Mouse (Mus musculus) heart, adult 9 months (tissue): ENCODE data around the gene Setmar.
"Not testable (repeated sequence)": the region's sequence is repeated elsewhere in the genome, so short reads cannot be mapped to it uniquely, and the experiment has no call there.

ENCODE experiments used
- DNase-seq, 2 experiments: peaks; one replicate each; pipeline ENCODE4 v3.0.0; 2022; ENCODE audit warnings: low spot score in 2 of 2

The Setmar gene

DNA sequence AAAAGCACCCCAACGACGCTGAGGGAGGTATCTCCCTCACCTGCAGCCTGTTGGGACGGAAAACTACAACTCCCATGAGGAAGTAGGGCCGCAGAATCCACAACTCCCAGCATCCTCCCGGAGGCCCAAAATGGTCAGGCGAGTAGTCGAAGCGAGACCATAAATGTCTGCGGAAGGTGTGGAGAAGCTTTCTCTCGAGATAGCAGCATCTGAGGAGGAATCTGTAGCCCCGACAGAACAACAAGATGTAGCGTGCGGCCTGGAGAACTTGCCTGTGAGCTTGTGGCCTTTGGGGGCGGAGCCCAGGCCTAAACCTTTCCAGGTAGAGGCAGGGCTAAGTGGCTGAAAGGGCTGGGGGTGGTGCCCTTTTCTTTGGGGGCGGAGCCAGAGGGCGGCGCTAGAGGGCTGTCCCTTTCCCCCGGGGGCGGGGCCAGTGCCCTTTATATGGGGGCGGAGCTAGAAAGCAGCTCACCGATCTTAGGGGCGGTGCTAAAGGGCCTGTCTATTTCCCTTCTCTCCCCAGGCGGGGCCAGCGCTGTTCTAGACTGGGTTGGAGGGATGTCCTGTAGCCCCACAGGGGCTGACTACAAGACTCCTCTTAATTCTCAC lies at the start of gene Setmar:
Gene Setmar, plus strand, starts transcription at position 128 of the 609 bp plus-strand sequence.
- DNase-seq = peak; percentile 92 to 96

DNA sequence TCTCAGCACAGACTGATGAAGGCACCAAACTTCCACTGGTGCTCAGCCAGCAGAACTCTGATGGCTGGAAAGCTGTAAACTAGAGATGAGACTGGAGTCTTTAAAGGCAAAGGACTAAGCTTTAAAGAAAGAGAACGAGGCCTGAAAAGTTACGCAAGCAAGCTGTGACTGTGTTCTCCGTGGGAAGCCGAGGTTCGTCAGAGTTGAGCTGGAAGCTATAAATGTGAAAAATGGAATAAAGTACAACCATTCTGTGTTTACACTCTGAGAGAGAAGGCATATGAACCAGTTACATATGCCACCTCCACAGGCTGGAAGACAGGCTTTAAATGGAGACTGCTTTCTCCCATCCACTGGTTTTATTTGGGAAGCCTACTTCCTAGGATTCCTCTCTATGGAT lies 43.2 kb upstream of the Setmar start:
- no peak for DNase-seq

DNA sequence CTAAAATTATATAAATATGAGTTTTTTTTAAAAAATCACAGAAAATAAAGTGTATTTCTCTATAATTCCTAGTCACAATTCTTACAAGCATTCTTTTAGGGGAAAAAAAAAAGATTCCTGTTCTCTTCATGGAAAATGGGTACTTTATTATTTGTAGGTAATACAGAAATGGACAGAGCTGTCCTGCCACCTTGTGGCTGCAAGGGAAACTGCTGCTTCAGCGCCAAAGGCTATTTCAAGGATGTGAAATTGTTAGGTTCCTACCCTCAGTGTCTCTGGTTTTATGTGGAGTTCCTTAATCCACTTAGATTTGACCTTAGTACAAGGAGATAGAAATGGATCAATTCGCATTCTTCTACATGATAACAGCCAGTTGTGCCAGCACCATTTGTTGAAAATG lies 9.8 kb upstream of the Setmar start:
- DNase-seq = not testable (repeated sequence)

DNA sequence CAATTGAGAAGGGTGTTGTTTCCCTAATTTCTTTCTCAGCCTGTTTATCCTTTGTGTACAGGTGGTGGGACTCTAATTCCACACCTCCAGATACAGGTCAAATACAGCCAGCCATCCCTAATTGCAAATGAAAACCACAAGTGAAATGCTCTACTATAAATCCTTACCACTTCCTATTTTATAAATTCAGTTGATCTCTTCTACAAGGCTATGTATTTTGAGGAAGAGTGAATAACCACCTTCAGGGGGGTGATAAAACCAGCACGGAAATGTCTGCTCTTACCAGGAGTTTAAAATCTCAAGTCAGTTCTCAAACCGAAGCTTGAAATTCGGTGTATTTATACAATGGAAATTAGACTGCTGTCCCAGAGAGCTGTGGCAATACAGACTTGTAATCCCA lies 8.9 kb upstream of the Setmar start:
- DNase-seq = no peak

DNA sequence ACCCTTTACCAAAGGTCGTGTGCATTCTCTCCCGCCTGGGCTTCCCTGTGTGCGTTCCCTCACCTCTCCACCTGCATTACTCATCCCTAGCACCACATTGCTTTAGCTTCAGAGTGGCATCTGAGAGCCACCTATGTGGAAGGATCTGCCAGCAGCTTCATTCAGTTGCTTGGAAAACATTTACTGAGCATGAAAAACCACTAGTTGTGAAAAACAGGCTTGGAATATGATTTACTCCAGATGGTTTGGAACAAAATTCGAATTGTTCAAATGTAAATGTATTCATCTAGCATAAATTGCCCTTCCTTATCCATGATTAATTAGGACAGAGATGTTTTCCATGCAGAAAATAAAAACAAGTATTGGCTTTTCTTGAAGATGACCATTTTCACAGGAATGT lies 7.5 kb upstream of the Setmar start:
- DNase-seq = no peak

DNA sequence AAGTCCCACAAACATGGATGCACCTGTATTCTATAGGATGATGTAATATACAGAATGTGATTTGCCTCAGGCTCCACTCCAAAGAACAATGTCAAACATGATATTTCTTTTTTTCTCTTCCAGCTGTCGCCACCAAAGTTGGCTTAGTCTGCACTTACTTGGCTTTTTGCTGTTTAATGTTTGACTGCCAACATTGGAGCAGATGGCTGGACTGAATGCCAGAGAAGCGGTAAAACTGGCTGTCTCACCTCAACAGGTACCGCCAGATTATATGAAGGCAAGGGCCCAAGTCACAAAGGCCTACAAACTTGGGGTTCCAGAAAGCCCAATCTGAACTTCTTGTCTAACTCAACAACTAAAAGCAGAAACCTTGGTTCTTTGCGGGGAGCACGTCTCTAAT lies 6.8 kb upstream of the Setmar start:
- no peak for DNase-seq

DNA sequence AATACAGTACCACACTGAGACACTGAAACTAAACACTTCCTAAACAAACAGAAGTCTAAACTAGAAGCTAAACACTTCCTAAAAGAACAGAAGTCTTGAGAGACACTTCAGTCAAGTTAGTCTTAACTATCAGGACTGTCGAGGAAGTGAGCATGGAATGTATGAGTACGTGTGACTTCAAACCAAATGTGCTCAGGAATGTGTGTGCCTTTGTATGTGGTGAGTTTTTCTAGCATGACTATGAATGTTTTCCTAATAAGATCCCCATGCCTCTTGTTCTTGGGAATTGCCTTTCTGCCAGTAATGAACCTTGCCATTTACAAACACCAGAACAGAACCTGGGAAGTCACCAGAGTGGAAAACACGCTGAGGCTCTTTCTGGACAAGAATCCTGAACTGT lies 3.7 kb upstream of the Setmar start:
- no peak for DNase-seq

DNA sequence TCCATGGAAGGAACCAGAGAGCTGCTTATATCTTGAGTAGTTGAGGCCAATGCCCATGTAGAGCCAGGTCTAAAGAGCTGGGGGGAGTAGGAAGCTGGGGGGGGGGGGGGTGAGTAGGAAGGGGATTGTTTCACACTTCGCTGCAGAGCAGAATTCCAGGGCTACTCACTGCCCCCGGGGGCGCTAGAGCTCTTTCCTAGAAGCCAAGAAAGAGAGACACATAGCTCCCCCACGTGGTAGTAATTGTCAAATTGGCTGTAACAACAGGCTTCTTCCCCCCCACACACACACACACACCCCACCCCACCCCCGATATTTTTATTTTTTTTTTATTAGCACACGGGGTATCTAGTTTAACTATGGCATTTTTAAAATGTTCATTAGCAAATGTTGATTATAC lies 738 bp downstream of the Setmar start:
- DNase-seq = peak in 1 of 2 experiments; percentile 70

DNA sequence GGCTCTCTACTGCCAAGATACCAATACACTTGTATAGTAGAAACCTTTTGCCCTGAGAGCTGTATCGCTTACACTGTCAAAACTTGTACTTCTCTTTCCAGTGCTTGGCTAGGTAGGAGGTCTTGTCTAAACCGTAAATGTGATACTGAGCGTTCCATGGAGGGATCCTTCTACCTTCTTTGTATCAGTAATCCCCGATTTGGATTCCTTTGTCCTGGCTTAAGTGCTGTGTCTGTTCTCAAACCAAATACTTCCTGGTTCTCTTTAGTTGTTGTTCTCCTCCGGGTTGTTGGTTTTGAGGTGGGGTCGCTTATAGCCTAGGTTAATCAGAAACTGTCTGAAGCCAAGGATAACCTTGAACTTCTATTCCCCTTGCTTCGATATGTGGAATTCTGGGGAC lies 6.1 kb downstream of the Setmar start:
- no peak for DNase-seq

DNA sequence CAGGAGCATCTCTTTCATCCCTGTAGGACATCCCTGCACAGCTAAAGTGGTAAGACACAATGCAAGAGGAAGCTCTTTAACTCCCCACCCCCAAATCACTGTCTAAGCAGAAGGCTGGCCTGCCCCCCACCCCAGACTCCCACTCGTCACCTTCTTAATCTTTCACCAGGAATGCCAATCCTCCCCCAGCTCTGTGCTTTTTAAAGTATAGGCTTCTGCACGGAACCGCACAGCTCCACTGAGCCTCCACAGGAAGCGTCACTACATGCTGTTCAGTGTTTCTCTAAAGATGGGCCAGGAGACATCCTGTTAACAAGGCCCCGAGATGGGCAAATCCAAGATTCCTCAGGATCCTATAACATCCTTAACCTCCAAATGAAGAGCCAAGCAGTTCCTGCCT lies 8.2 kb downstream of the Setmar start:
- DNase-seq = no peak

DNA sequence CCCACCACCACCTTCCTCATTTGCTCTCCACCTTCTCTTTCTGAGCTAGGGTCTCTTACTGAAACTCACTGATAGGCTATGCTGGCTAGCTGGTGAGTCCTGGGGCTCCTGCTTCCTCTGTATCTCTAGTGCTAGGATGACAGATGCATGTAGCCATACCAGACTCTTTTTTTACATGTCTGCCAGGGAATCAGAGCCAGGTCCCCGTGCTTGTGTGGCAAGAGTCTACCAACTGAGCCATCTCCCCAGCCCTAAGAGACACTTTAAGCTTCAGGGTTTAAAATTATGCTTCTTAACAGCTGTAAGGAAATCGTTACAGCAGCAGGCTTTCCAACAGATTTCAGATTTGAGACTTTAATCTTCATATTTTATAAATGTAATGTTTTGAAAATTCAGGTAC lies 9.1 kb downstream of the Setmar start:
- no peak for DNase-seq

DNA sequence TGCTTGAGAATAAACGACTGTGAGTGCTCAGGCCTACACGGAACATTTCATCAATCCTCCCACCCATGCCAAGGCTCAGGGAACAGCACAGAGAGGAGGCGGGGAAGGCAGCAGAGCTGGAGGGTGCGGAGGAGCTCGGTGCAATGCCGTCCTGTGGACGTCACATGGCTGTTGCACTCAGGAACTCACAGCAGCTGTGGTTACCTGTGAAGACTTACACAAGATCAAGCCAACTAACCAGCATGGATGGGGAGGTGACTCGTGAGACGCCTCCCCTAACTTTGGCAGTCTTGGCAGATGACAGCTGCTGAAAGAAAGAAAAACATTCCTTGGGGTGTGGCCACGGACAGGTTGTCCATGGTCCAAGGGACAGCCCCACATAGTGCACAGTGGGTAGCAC lies 9.8 kb downstream of the Setmar start:
- DNase-seq = no peak

DNA sequence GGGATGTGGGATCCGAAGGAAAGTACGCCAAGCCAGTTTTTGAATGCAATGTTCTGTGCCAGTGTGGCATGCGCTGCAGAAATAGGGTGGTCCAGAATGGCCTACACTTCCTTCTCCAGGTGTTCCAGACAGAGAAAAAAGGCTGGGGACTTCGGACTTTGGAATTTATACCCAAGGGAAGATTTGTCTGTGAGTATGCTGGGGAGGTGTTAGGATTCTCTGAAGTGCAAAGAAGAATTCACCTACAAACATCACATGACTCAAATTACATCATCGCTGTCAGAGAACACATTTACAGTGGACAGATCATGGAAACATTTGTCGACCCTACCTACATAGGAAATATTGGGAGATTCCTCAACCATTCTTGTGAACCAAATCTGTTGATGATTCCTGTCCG lies 11.0 kb downstream of the Setmar start:
- DNase-seq = no peak

DNA sequence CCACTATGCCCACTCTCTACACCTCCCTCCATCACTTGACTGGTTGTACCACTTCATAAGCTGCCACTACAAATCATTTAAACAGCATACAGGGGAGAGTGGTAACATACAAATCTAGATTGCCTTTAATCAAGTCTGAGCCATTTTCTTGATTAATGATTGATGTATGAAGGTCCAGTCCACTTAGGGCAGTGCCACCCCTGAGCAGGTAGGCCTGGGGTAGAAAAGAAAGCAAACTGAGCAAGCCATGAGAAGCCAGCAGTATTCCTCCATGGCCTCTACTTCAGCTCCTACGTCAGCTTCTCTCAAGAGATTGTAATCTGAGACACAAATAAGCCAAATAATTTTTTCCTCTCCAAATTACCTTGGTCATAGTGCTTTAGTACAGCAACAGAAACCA lies 26.5 kb downstream of the Setmar start:
- no peak for DNase-seq

DNA sequence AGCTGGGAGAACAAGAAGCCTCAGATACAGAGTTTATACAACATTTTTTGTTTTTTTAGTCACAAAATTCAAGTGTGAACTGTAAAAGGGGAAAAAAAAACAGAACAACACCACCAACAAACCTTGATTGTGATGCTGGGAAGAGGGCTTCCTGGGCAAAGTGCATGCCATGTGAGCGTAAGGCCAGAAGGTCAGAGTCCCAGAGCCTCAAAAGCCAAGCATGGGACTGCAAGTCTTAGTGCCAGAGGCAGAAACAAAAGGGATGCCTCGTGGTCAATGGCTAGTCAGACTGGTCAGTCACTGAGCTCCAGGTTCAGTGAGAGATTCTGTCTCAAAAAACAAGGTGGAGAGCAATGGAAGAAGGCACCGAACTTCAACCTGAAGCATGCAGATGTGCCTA lies 27.8 kb downstream of the Setmar start:
- DNase-seq = no peak

DNA sequence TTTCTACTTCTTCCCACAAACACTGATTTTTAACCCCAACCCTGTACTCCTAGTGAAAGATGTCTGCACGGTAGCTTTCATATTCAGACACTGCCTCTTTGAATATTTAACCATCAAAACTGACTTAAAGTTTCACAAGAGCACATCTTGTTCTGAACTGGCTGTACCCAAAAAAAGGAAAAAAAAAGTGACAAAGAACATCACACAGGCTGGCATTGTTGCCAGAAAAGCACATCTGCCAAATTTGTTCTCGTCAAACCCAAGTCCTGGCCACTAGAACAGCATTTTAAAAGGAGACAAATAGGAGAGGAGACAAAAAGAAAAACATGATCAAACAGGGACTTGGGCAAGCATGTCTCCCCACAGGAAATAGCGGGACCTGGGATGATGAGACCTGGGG lies 28.6 kb downstream of the Setmar start:
- DNase-seq = no peak

DNA sequence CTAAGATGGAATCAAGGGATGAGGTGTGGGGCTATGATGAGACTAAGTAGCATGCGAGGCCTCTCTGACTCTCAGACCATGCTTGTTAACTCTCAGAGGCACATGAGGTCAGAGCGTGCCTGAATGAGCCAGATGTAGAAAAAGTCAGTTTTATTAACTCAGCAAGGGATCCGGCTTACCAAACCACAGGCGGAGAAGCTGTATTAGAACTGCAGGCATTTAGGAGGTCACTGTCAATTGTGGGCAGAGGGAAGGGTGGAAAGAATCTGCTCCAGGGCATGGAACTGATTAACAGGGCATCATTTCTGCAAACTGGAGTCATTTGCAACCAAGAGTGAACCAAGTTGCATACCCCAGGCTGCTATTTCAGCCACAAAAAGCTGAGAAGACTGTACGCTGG lies 30.6 kb downstream of the Setmar start:
- DNase-seq = no peak

DNA sequence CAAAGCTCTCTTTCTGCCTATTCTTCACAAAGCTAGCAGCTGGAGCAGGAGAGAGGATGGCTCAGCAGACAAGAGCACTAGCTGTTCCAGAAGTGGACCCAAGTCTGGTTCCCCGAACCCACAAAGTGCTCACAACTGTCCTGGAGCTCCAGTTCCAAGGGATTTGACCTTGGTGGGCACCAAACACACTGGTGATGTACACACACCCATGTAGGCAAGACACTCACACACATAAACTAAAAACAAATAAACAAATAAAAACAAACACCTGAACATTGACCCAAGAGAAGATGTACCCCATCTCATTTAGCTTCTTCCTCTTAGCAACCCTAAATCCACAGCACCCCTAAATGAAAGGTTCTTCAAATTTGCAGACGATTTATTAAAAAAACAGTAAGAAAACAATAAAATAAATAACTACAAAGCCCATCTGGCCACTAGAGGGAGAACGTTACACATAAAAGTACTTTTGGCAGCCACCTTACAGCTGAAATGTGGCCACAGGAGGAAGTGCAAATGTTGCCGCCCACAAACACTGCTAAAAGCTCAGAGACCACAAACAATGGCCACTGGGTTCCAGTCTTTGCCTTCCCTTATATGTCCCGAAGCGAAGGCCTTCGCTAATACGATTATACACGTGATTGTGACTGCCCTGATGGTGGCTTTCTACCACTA lies 33.5 kb downstream of the Setmar start:
- DNase-seq = peak; percentile 69 to 79

DNA sequence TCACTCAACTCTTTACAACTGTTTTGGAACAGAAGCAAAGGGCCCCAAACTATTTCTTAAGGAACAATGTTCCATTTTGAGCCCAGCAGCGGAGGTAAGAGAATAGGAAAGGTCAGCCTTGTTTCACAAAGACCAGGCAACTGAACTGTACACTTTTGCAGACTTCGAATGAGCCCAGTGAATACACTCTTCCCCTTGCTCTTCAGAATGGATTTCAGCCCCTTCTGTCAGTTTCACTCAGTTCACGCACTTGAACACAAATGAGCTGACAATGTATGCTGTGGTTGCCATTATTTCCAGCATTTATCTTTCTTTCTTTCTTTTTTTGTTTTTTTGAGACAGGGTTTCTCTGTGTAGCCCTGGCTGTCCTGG lies 34.0 kb downstream of the Setmar start:
- DNase-seq = no peak

DNA sequence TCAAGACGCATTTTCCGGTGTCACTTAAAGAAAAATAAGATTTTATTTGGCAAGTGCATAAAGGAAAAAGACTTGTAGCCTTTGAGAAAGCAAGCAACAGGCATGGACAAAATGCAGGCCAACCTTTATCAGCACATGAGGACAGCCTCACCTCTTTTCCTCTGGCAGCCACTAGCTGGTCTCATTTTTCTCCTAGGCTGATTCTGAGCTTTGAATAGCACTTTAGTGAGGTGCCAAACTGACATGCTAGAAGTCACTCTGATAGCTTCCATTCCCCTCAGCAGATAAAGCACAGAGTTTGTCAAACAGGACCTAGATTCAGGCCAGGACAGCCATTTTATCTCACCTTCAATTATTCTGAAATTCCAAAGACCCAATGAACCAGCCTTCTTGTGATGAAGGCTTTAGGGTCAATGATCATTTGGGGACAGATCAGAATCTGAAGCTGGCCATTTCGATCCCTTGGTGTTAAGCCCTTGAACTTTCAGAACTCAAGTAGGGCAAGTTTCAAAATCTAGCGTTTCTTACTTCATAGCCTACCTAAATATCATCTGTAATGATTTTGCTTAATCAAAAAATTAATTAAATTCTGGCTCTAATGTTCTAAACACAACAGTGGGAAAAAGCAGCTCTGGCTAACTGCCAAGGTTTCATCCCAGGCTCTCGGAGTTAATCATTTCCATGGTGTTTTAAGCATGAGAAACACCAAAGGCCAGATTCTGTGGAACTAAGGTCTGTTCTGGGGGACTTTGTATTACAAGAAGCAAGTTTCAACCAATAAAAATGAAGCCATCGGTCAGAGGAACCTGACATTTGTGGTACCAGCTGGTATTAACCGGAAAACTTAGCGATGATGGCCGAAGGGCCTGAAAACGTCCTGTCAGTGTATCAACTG lies 37.3 kb downstream of the Setmar start:
- peak; percentile 46 to 52 for DNase-seq

DNA sequence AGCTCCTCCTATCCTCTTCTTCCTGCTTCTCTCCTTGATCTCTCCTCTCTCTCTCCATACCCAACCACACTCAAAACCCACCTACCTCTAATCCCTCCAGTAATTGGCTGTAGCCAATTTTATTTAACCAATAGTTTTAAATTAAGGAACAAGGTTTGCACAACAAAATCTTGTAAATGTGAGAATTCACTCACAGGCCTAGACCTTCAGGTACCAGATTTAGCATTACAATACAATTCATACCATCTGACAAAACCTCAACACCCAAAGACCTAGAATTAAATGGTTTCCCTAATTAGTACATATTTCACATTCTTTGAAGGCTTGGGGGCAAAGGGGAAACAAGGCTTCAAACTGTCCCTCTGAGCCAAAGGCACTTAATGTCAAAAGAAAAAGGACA lies 42.5 kb downstream of the Setmar start:
- no peak for DNase-seq

DNA sequence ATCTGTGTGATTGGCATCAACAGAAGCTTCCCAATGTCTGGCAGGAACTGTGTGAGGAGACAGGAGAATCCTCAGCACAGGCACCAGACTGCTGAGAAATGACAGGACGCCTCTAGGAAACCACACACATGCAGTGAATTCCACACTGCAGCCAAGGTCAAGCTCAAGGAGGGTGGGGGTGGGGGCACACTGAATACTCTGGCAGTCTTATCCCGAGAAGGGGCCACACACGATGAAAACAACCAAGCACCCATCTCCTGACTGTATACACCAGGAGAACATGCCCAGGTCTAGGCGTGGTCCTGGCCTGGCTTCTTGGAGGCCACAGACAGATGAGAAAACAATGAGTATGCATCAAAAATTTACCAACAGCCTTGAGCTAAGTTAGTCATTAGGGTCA lies 45.5 kb downstream of the Setmar start:
- DNase-seq = no peak

DNA sequence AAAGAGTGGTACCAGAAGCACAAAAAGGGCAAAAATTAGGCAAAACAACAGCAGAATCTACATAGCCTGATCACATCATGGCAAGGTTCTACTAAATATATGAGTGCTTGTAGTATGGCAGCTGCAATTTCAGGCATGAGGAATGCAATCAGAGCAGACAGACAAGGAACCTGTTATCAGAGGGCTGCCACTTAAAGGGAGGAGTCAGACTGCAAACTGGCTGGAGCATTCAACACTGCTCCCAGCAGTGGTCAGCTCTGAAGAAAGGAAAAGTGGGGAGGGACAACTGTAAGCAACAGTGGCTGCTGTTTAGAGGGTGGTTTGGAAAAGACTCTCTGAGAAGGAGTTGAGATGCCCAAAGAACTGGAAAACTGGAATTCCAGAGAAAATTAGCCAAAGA lies 46.8 kb downstream of the Setmar start:
- no peak for DNase-seq
